Mouse (Mus musculus) stomach, postnatal 0 days (tissue): Measurements from ENCODE around the gene Slc9a9.

ENCODE experiments used
- CTCF ChIP-seq: IDR thresholded peaks from 2 replicates; pipeline ENCODE4 v1.5.1; 2016; ENCODE audit warnings: antibody characterized with exemption, low read depth, mild to moderate bottlenecking, moderate library complexity
- EP300 ChIP-seq: optimal IDR thresholded peaks from 2 replicates; pipeline ENCODE3; 2016; ENCODE audit warnings: antibody characterized with exemption

DNA sequence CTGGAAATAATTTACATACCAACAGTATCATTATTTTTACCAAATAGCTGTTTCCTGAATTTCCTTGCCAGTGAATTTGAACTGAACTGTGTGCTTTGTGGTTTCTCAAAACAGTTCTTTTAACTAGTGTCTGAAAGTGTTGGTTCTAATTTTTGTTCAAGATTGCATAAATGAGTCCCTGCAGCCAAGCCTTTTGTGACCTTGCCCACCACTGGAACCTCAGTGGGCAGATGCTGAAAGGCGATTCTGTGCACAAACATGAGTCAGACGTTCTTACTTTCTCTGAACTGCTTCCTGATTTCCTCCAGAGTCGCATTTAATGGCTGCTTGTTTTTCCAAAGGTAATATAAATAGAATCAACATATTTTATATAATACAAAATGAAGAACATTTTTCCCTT, 281.0 kb downstream of the Slc9a9 start:
- no peak for TF ChIP-seq CTCF
- TF ChIP-seq EP300 = no peak
